Mouse (Mus musculus) bone marrow, adult 2 months (tissue): ENCODE measurements around the gene Asb18.

Experiments used
- CTCF ChIP-seq: fragments of 200-500 bp; IDR thresholded peaks from 2 replicates; pipeline ENCODE4 v1.5.1; 2011; ENCODE audit warnings: low read length, control low read depth; ENCODE audit not compliant: control insufficient read depth, insufficient read depth
- POLR2A ChIP-seq: fragments of 200-500 bp; IDR thresholded peaks from 2 replicates; pipeline ENCODE4 v1.6.1; 2011; ENCODE audit warnings: low read depth, mild to moderate bottlenecking, control low read depth, low read length, borderline replicate concordance; ENCODE audit not compliant: control insufficient read depth

- TF ChIP-seq CTCF (no peak), POLR2A (no peak)
Measured at GRCm38 (mm10) chr1:89998696-89999095, 15.8 kb downstream of the Asb18 start.
